Mouse (Mus musculus) E14TG2a.4 (cell line): ENCODE data around the gene Ogfod2.
A peak's percentile ranks its signal among the peaks of the same experiment; 100 is the strongest.

ENCODE experiments used
- H3K27me3 ChIP-seq: 2 replicates; pipeline ENCODE4 v1.6.1; 2014; ENCODE audit warnings: low read length, control low read depth; ENCODE audit not compliant: insufficient read depth
- H3K36me3 ChIP-seq: 2 replicates; pipeline ENCODE4 v1.6.1; 2014; ENCODE audit warnings: low read length, control low read depth; ENCODE audit not compliant: insufficient read depth
- H3K4me1 ChIP-seq: replicated peaks from 2 replicates; pipeline ENCODE4 v1.6.1; 2014; ENCODE audit warnings: low read depth, low read length, control low read depth
- H3K4me3 ChIP-seq: replicated peaks from 2 replicates; pipeline ENCODE4 v1.5.1; 2014; ENCODE audit warnings: mild to moderate bottlenecking, low read length
- H3K9me3 ChIP-seq: 2 replicates; pipeline ENCODE4 v1.6.1; 2014; ENCODE audit warnings: low read length, control low read depth
- CTCF ChIP-seq: conservative IDR thresholded peaks from 2 replicates; pipeline ENCODE4 v1.5.1; 2014; ENCODE audit warnings: low read length
- NANOG ChIP-seq: IDR thresholded peaks from 2 replicates; pipeline ENCODE4 v1.6.1; 2014; ENCODE audit warnings: borderline replicate concordance, low read length, mixed read lengths
- POU5F1 ChIP-seq: IDR thresholded peaks from 2 replicates; pipeline ENCODE4 v1.6.1; 2014; ENCODE audit warnings: low read length, borderline replicate concordance

The Ogfod2 gene

GRCm38 (mm10) chr5:124115990-124116845 lies 4.1 kb downstream of the Ogfod2 start, which contains the start of gene Arl6ip4:
Gene Arl6ip4 (plus strand): TSS chr5:124116089.
- no peak for TF ChIP-seq CTCF
- TF ChIP-seq POU5F1, result no peak
- no peak for TF ChIP-seq NANOG
- H3K27me3 ChIP-seq, result no peaks in the 10 kb centered on the region
- peaks cover 19% of the 10 kb centered on the region for H3K9me3 ChIP-seq
- H3K36me3 ChIP-seq, result peaks cover 34% of the 10 kb centered on the region
- peaks cover 65% of the 10 kb centered on the region for H3K4me1 ChIP-seq
- H3K4me3 ChIP-seq, result peak within 1 kb of the TSS; percentile 97

GRCm38 (mm10) chr5:124119204-124119603 lies 7.1 kb downstream of the Ogfod2 start:
- peaks cover 82% of the 10 kb centered on the region for H3K4me1 ChIP-seq
- 0 out of 2 replicates have a peak overlapping the region, but pooled peaks have one; percentile 1 for H3K4me3 ChIP-seq
- no peaks in the 10 kb centered on the region for H3K27me3 ChIP-seq
- TF ChIP-seq POU5F1 (no peak), CTCF (no peak), NANOG (no peak)
- H3K36me3 ChIP-seq, result peaks cover 34% of the 10 kb centered on the region
- no peaks in the 10 kb centered on the region for H3K9me3 ChIP-seq

GRCm38 (mm10) chr5:124122357-124122756 lies 10.3 kb downstream of the Ogfod2 start:
- TF ChIP-seq POU5F1, result no peak
- no peak for TF ChIP-seq NANOG
- no peak for TF ChIP-seq CTCF
- Histone ChIP-seq H3K4me1 (peaks cover 69% of the 10 kb centered on the region), H3K27me3 (no peaks in the 10 kb centered on the region), H3K9me3 (no peaks in the 10 kb centered on the region), H3K36me3 (peaks cover 26% of the 10 kb centered on the region), H3K4me3 (no peak overlapping the region)

- H3K4me3 ChIP-seq, result no peak overlapping the region
- no peaks in the 10 kb centered on the region for H3K27me3 ChIP-seq
- no peaks in the 10 kb centered on the region for H3K36me3 ChIP-seq
- peaks cover 41% of the 10 kb centered on the region for H3K4me1 ChIP-seq
- no peaks in the 10 kb centered on the region for H3K9me3 ChIP-seq
- TF ChIP-seq CTCF (no peak), POU5F1 (no peak), NANOG (no peak)
These were observed 13.0 kb downstream of the Ogfod2 start for GRCm38 (mm10) chr5:124125093-124125492.

GRCm38 (mm10) chr5:124134261-124134660 lies 22.2 kb downstream of the Ogfod2 start:
- no peaks in the 10 kb centered on the region for H3K4me1 ChIP-seq
- H3K9me3 ChIP-seq, result no peaks in the 10 kb centered on the region
- H3K36me3 ChIP-seq, result no peaks in the 10 kb centered on the region
- H3K4me3 ChIP-seq, result no peak overlapping the region
- TF ChIP-seq CTCF, result no peak
- no peak for TF ChIP-seq POU5F1
- no peak for TF ChIP-seq NANOG
- H3K27me3 ChIP-seq, result no peaks in the 10 kb centered on the region

GRCm38 (mm10) chr5:124138066-124138465 lies 26.0 kb downstream of the Ogfod2 start:
- Histone ChIP-seq H3K27me3 (no peaks in the 10 kb centered on the region), H3K4me1 (0 out of 2 replicates have a peak, but pooled peaks cover 3% of the 10 kb centered on the region), H3K4me3 (no peak overlapping the region), H3K9me3 (peaks cover 10% of the 10 kb centered on the region), H3K36me3 (peaks cover 14% of the 10 kb centered on the region)
- TF ChIP-seq POU5F1, result no peak
- TF ChIP-seq NANOG, result no peak
- TF ChIP-seq CTCF, result no peak

GRCm38 (mm10) chr5:124149028-124149427 lies 36.9 kb downstream of the Ogfod2 start:
- H3K36me3 ChIP-seq, result no peaks in the 10 kb centered on the region
- peaks cover 10% of the 10 kb centered on the region; the same call in 1 of the 2 replicates for H3K27me3 ChIP-seq
- H3K9me3 ChIP-seq, result no peaks in the 10 kb centered on the region
- H3K4me1 ChIP-seq, result peaks cover 15% of the 10 kb centered on the region
- TF ChIP-seq POU5F1 (no peak), NANOG (no peak), CTCF (no peak)
- no peak overlapping the region for H3K4me3 ChIP-seq

GRCm38 (mm10) chr5:124150895-124151294 lies 38.8 kb downstream of the Ogfod2 start:
- H3K36me3 ChIP-seq, result no peaks in the 10 kb centered on the region
- TF ChIP-seq NANOG (no peak), POU5F1 (no peak), CTCF (no peak)
- no peaks in the 10 kb centered on the region for H3K9me3 ChIP-seq
- peaks cover 15% of the 10 kb centered on the region for H3K4me1 ChIP-seq
- peaks cover 10% of the 10 kb centered on the region; the same call in 1 of the 2 replicates for H3K27me3 ChIP-seq
- H3K4me3 ChIP-seq, result no peak overlapping the region

GRCm38 (mm10) chr5:124152734-124153133 lies 40.6 kb downstream of the Ogfod2 start:
- Histone ChIP-seq H3K36me3 (no peaks in the 10 kb centered on the region), H3K4me1 (peaks cover 15% of the 10 kb centered on the region), H3K27me3 (0 out of 2 replicates have a peak, but pooled peaks cover 4% of the 10 kb centered on the region), H3K4me3 (no peak overlapping the region), H3K9me3 (no peaks in the 10 kb centered on the region)
- no peak for TF ChIP-seq POU5F1
- no peak for TF ChIP-seq NANOG
- TF ChIP-seq CTCF, result no peak
